Mouse (Mus musculus) kidney, postnatal 0 days (tissue): ENCODE measurements around the gene Gm10720. TPM values are rescaled to one million over a fixed set of nuclear protein-coding genes. Genes with fewer than 3 reads are reported as not detected.
"Not testable (repeated sequence)": the region's sequence is repeated elsewhere in the genome, so short reads cannot be mapped to it uniquely, and the experiment has no call there.

ENCODE experiments used
- ATAC-seq: fragments of 200-750 bp; cut with Nextera tagmentation; replicated peaks from 2 replicates; pipeline ENCODE4 v1.8.0; 2017; ENCODE audit warnings: low read depth, moderate number of reproducible peaks, moderate TSS enrichment, moderate library complexity; ENCODE audit not compliant: low FRiP score
- DNase-seq: peaks from one replicate; pipeline ENCODE4 v3.0.0-alpha.2; 2016; ENCODE audit warnings: low spot score
- H3K27ac ChIP-seq: fragments of 300-500 bp; sonication (generic); 2 replicates; pipeline ENCODE4 v1.5.1; 2014; ENCODE audit warnings: mild to moderate bottlenecking
- H3K27me3 ChIP-seq: fragments of 300-500 bp; sonication (generic); 2 replicates; pipeline ENCODE4 v1.6.1; 2014; ENCODE audit warnings: low read length, mixed read lengths; ENCODE audit not compliant: insufficient read depth
- H3K36me3 ChIP-seq: fragments of 300-500 bp; sonication (generic); 2 replicates; pipeline ENCODE4 v1.6.1; 2014; ENCODE audit warnings: low read length, mixed read lengths; ENCODE audit not compliant: insufficient read depth
- H3K4me1 ChIP-seq: fragments of 300-500 bp; sonication (generic); replicated peaks from 2 replicates; pipeline ENCODE4 v1.6.1; 2014; ENCODE audit warnings: antibody characterized with exemption, low read length, mixed read lengths; ENCODE audit not compliant: insufficient read depth
- H3K4me2 ChIP-seq: fragments of 300-500 bp; sonication (generic); 2 replicates; pipeline ENCODE4 v1.6.1; 2014; ENCODE audit warnings: mild to moderate bottlenecking, low read length, moderate library complexity, mixed read lengths
- H3K4me3 ChIP-seq: fragments of 300-500 bp; sonication (generic); replicated peaks from 2 replicates; pipeline ENCODE4 v1.5.1; 2014; ENCODE audit warnings: low read depth, low read length
- H3K9ac ChIP-seq: fragments of 300-500 bp; sonication (generic); 2 replicates; pipeline ENCODE4 v1.6.1; 2014; ENCODE audit warnings: low read depth, low read length
- H3K9me3 ChIP-seq: fragments of 300-500 bp; sonication (generic); replicated peaks from 2 replicates; pipeline ENCODE4 v1.6.1; 2016; ENCODE audit warnings: low read length, inconsistent platforms, mixed read lengths
- WGBS: fragments of 180-500 bp; shearing (Covaris S2); extraction: QIAGEN DNeasy Blood & Tissue Kit; methylation state at CpG from one replicate; pipeline ENCODE4 v1.1.7; 2014; 5-methylcytosine and 5-hydroxymethylcytosine counted together
- polyA plus RNA-seq: library from polyadenylated mRNA; unstranded; fragments of >200 nt; fragmentation: Nextera tagmentation; extraction: Ambion mirVana; gene quantifications from 2 replicates; pipeline ENCODE4 v1.2.1, GENCODE M21; 2015

The Gm10720 gene
- polyA plus RNA-seq, 1 experiment from 2014 or later, result not detected

DNA sequence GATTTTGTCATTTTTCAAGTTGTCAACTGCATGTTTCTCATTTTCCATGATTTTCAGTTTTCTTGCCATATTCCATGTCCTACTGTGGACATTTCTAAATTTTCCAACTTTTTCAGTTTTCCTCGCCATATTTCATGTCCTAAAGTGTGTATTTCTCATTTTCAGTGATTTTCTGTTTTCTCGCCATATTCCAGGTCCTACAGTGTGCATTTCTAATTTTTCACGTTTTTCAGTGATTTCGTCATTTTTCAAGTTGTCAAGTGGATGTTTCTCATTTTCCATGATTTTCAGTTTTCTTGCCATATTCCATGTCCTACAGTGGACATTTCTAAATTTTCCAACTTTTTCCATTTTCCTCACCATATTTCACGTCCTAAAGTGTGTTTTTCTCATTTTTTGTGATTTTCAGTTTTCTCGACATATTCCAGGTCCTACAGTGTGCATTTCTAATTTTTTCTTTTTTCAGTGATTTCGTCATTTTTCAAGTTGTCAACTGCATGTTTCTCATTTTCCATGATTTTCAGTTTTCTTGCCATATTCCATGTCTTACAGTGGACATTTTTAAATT lies 3.3 kb upstream of the Gm10720 start:
- not testable (repeated sequence) for H3K9me3 ChIP-seq, H3K27ac ChIP-seq
- 82% methylated on average over 2 of the region's 7 CpGs for WGBS

GRCm38 (mm10) chr9:3012733-3013279 lies 2.6 kb upstream of the Gm10720 start, which contains the start of gene Gm10721:
Gm10721 (plus strand) TSS chr9:3013140.
- peak; percentile 57 for ATAC-seq
- H3K27ac ChIP-seq, H3K4me2 ChIP-seq, H3K4me1 ChIP-seq, H3K9me3 ChIP-seq, H3K9ac ChIP-seq, H3K4me3 ChIP-seq, H3K36me3 ChIP-seq, H3K27me3 ChIP-seq, DNase-seq: not testable (repeated sequence)
- WGBS, result no CpG with 5 or more reads among the region's 11 CpGs

More for the DNA sequence above, 3.3 kb upstream of the Gm10720 start:
- not testable (repeated sequence) for H3K4me1 ChIP-seq, H3K36me3 ChIP-seq, H3K4me3 ChIP-seq, DNase-seq, H3K27me3 ChIP-seq, H3K9ac ChIP-seq, H3K4me2 ChIP-seq, ATAC-seq

GRCm38 (mm10) chr9:3015896-3016295 lies 442 bp downstream of the Gm10720 start:
- not testable (repeated sequence) for H3K9me3 ChIP-seq, H3K27ac ChIP-seq, H3K36me3 ChIP-seq, H3K9ac ChIP-seq, H3K4me2 ChIP-seq, H3K4me1 ChIP-seq, H3K4me3 ChIP-seq, H3K27me3 ChIP-seq, ATAC-seq, DNase-seq
- WGBS, result 69% methylated on average over 4 of the region's 6 CpGs

DNA sequence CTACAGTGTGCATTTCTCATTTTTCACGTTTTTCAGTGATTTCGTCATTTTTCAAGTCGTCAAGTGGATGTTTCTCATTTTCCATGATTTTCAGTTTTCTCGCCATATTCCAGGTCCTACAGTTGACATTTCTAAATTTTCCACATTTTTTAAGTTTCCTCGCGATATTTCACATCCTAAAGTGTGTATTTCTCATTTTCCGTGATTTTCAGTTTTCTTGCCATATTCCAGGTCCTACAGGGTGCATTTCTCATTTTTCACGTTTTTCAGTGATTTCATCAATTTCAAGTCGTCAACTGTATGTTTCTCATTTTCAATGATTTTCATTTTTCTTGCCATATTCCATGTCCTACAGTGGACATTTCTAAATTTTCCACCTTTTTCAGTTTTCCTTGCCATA lies 1.7 kb downstream of the Gm10720 start, which contains the start of gene Gm10719:
Gm10719 (plus strand) TSS at position 301 of the 400 bp plus-strand sequence.
- not testable (repeated sequence) for H3K36me3 ChIP-seq, H3K4me3 ChIP-seq, H3K9ac ChIP-seq, H3K27ac ChIP-seq, ATAC-seq, H3K9me3 ChIP-seq, H3K4me1 ChIP-seq, H3K27me3 ChIP-seq, DNase-seq, H3K4me2 ChIP-seq
- 83% methylated on average over 1 of the region's 9 CpGs for WGBS

DNA sequence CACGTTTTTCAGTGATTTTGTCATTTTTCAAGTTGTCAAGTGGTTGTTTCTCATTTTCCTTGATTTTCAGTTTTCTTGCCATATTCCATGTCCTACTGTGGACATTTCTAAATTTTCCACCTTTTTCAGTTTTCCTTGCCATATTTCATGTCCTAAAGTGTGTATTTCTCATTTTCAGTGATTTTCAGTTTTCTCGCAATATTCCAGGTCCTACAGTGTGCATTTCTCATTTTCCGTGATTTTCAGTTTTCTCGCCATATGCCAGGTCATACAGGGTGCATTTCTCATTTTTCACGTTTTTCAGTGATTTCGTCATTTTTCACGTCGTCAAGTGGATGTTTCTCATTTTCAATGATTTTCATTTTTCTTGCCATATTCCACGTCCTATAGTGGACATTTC lies 3.5 kb downstream of the Gm10720 start:
- not testable (repeated sequence) for H3K9me3 ChIP-seq, H3K27me3 ChIP-seq, H3K4me2 ChIP-seq, H3K4me3 ChIP-seq, ATAC-seq, H3K4me1 ChIP-seq, DNase-seq, H3K27ac ChIP-seq, H3K9ac ChIP-seq, H3K36me3 ChIP-seq
- 68% methylated on average over 9 of the region's 9 CpGs for WGBS

- not testable (repeated sequence) for H3K36me3 ChIP-seq, DNase-seq, H3K4me1 ChIP-seq, H3K27ac ChIP-seq, H3K4me2 ChIP-seq, H3K9me3 ChIP-seq, H3K4me3 ChIP-seq, H3K9ac ChIP-seq, H3K27me3 ChIP-seq
- 82% methylated on average over 11 of the region's 19 CpGs for WGBS
- peak; percentile 50 for ATAC-seq
Observed at GRCm38 (mm10) chr9:3019835-3020727, 4.6 kb downstream of the Gm10720 start.

GRCm38 (mm10) chr9:3022316-3023008 lies 7.0 kb downstream of the Gm10720 start:
- H3K9ac ChIP-seq, ATAC-seq, H3K4me3 ChIP-seq, H3K9me3 ChIP-seq, H3K36me3 ChIP-seq, H3K4me2 ChIP-seq, H3K27ac ChIP-seq, H3K27me3 ChIP-seq, H3K4me1 ChIP-seq: not testable (repeated sequence)
- WGBS, result 69% methylated on average over 9 of the region's 13 CpGs
- peak; percentile 1 for DNase-seq

DNA sequence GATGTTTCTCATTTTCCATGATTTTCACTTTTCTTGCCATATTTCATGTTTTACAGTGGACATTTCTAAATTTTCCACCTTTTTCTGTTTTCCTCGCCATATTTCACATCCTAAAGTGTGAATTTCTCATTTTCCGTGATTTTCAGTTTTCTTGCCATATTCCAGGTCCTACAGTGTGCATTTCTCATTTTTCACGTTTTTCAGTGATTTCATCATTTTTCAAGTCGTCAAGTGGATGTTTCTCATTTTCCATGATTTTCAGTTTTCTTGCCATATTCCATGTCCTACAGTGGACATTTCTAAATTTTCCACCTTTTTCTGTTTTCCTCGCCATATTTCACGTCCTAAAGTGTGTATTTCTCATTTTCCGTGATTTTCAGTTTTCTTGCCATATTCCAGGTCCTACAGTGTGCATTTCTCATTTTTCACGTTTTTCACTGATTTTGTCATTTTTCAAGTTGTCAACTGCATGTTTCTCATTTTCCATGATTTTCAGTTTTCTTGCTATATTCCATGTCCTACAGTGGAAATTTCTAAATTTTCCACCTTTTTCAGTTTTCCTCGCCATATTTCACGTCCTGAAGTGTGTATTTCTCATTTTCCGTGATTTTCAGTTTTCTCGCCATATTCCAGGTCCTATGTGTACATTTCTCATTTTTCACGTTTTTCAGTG lies 8.0 kb downstream of the Gm10720 start, which contains the start of gene Gm10718:
Gm10718 (plus strand) TSS at position 236 of the 673 bp plus-strand sequence.
- ATAC-seq, H3K4me1 ChIP-seq, H3K4me2 ChIP-seq, H3K9ac ChIP-seq, H3K4me3 ChIP-seq, DNase-seq, H3K27me3 ChIP-seq, H3K36me3 ChIP-seq, H3K9me3 ChIP-seq, H3K27ac ChIP-seq: not testable (repeated sequence)
- WGBS, result 74% methylated on average over 9 of the region's 13 CpGs
